13 mouse cellular contexts compared by ENCODE assay signal in genomic region chr3:141601072-141601549, GRCm38 (mm10).
A peak's percentile ranks its signal among the peaks of the same experiment; 100 is the strongest.
DNase-seq lines count a peak whose midpoint lies in the region; ATAC-seq lines count a peak whose summit lies in the region.
"Had no signal": no experiment of that assay in that cellular context is flagged by ENCODE, and none has a peak within 500 bp of the region (broad histone marks: within the 10 kb centered on the region; RNA-seq: fewer than 3 reads in every experiment).

No protein-coding gene starts in this region.

- H3K36me3 ChIP-seq in limb, embryonic 13.5 days = no peaks in the 10 kb centered on the region
- no peaks in the 10 kb centered on the region for H3K36me3 ChIP-seq in limb, embryonic 10.5 days
- no peaks in the 10 kb centered on the region for H3K36me3 ChIP-seq in embryonic facial prominence, embryonic 10.5 days (replicated peaks)
- H3K36me3 ChIP-seq: embryonic facial prominence, embryonic 15.5 days had no signal

- no peak for DNase-seq in limb, embryonic 10.5 days (ENCODE audit: low spot score)
- DNase-seq in embryonic facial prominence, embryonic 10.5 days (ENCODE audit: low spot score) = peak; percentile 47
- peak; percentile 54 for DNase-seq in layer of hippocampus, adult 9-11 months
- peak; percentile 58 for DNase-seq in telencephalon, adult 2 months (ENCODE audit: low read depth, low spot score)
- no peak for DNase-seq in spleen, adult 18-20 months
- no peak for DNase-seq in adrenal gland, adult 18-20 months (ENCODE audit: low spot score in 2 of 2)
- DNase-seq in lung, postnatal 4 days = no peak
- DNase-seq: kidney, postnatal 14 days had no signal

- no peak for ATAC-seq in limb, embryonic 13.5 days (ENCODE audit: low FRiP score, low read depth)

- H3K9ac ChIP-seq in limb, embryonic 13.5 days = no peak overlapping the region
- H3K9ac ChIP-seq: embryonic facial prominence, embryonic 15.5 days; liver, embryonic 14.5 days had no signal

- peaks cover 25% of the 10 kb centered on the region for H3K4me1 ChIP-seq in limb, embryonic 13.5 days
- H3K4me1 ChIP-seq in limb, embryonic 10.5 days = peaks cover 13% of the 10 kb centered on the region
- peaks cover 21% of the 10 kb centered on the region for H3K4me1 ChIP-seq in embryonic facial prominence, embryonic 10.5 days

- no peaks in the 10 kb centered on the region for H3K9me3 ChIP-seq in limb, embryonic 13.5 days
- H3K9me3 ChIP-seq in limb, embryonic 10.5 days (replicated peaks) = no peaks in the 10 kb centered on the region
- no peaks in the 10 kb centered on the region for H3K9me3 ChIP-seq in embryonic facial prominence, embryonic 10.5 days
- H3K9me3 ChIP-seq: embryonic facial prominence, embryonic 15.5 days had no signal

- no peaks in the 10 kb centered on the region for H3K27me3 ChIP-seq in limb, embryonic 13.5 days
- H3K27me3 ChIP-seq in limb, embryonic 10.5 days (ENCODE audit: low read depth, poor library complexity, severe bottlenecking) = no peaks in the 10 kb centered on the region
- H3K27me3 ChIP-seq in embryonic facial prominence, embryonic 10.5 days (replicated peaks; ENCODE audit: low read depth, poor library complexity, severe bottlenecking) = no peaks in the 10 kb centered on the region
- H3K27me3 ChIP-seq: CH12.LX; embryonic facial prominence, embryonic 15.5 days had no signal

- no peak overlapping the region for H3K4me3 ChIP-seq in limb, embryonic 13.5 days
- H3K4me3 ChIP-seq in limb, embryonic 10.5 days = no peak overlapping the region
- no peak overlapping the region for H3K4me3 ChIP-seq in embryonic facial prominence, embryonic 10.5 days
- H3K4me3 ChIP-seq: embryonic facial prominence, embryonic 15.5 days; myocyte had no signal

- 0 out of 2 replicates have a peak overlapping the region, but pooled peaks have one; percentile 10 for H3K27ac ChIP-seq in limb, embryonic 13.5 days
- H3K27ac ChIP-seq in limb, embryonic 10.5 days = no peak overlapping the region
- H3K27ac ChIP-seq in embryonic facial prominence, embryonic 10.5 days (replicated peaks) = 0 out of 2 replicates have a peak overlapping the region, but pooled peaks have one; percentile 19
- H3K27ac ChIP-seq: embryonic facial prominence, embryonic 15.5 days; liver, embryonic 14.5 days had no signal

- no peak overlapping the region for H3K4me2 ChIP-seq in limb, embryonic 13.5 days (replicated peaks)
- H3K4me2 ChIP-seq: embryonic facial prominence, embryonic 15.5 days had no signal

- WGBS in limb, embryonic 13.5 days = 14% methylated on average over 6 of the region's 6 CpGs
- 13% methylated on average over 6 of the region's 6 CpGs for WGBS in limb, embryonic 10.5 days
- 9% methylated on average over 6 of the region's 6 CpGs for WGBS in embryonic facial prominence, embryonic 10.5 days

Comparison
In these comparisons a context has a peak if more than half of its experiments do, and no peak if none do; other contexts are left out.
1. DNase-seq: peak in embryonic facial prominence, embryonic 10.5 days (single experiment), layer of hippocampus, adult 9-11 months (single experiment) and telencephalon, adult 2 months (single experiment); none in limb, embryonic 10.5 days (single experiment), spleen, adult 18-20 months (0 of 2), adrenal gland, adult 18-20 months (0 of 2) and lung, postnatal 4 days (0 of 2).